Mouse (Mus musculus) heart, embryonic 12.5 days (tissue): Measurements from ENCODE around the gene Scgb2b20. TPM values are rescaled to one million over a fixed set of nuclear protein-coding genes. Genes with fewer than 3 reads are reported as not detected.
"Not testable (repeated sequence)": the region's sequence is repeated elsewhere in the genome, so short reads cannot be mapped to it uniquely, and the experiment has no call there.

Experiments
- ATAC-seq: fragments of 200-750 bp; cut with Nextera tagmentation; 2 replicates; pipeline ENCODE4 v1.8.0; 2017; ENCODE audit warnings: moderate TSS enrichment, moderate library complexity; ENCODE audit not compliant: insufficient number of reproducible peaks, low FRiP score
- H3K27ac ChIP-seq: fragments of 300-500 bp; sonication (generic); 2 replicates; pipeline ENCODE4 v1.5.1; 2016; ENCODE audit warnings: mild to moderate bottlenecking, moderate library complexity; ENCODE audit not compliant: poor library complexity, severe bottlenecking
- H3K27me3 ChIP-seq: fragments of 300-500 bp; sonication (generic); replicated peaks from 2 replicates; pipeline ENCODE4 v1.6.1; 2016; ENCODE audit warnings: mild to moderate bottlenecking, moderate library complexity
- H3K36me3 ChIP-seq: fragments of 300-500 bp; sonication (generic); 2 replicates; pipeline ENCODE4 v1.6.1; 2016; ENCODE audit warnings: mild to moderate bottlenecking, moderate library complexity
- H3K4me1 ChIP-seq: fragments of 300-500 bp; sonication (generic); replicated peaks from 2 replicates; pipeline ENCODE4 v1.6.1; 2016; ENCODE audit warnings: mild to moderate bottlenecking
- H3K4me2 ChIP-seq: fragments of 300-500 bp; sonication (generic); 2 replicates; pipeline ENCODE4 v1.6.1; 2016; ENCODE audit warnings: mild to moderate bottlenecking, moderate library complexity
- H3K4me3 ChIP-seq: fragments of 300-500 bp; sonication (generic); 2 replicates; pipeline ENCODE4 v1.5.1; 2016; ENCODE audit warnings: mild to moderate bottlenecking
- H3K9ac ChIP-seq: fragments of 300-500 bp; sonication (generic); 2 replicates; pipeline ENCODE4 v1.6.1; 2016; ENCODE audit warnings: mild to moderate bottlenecking, moderate library complexity
- H3K9me3 ChIP-seq: fragments of 300-500 bp; sonication (generic); replicated peaks from 2 replicates; pipeline ENCODE4 v1.6.1; 2016; ENCODE audit warnings: mild to moderate bottlenecking, moderate library complexity
- WGBS: fragments of 180-500 bp; shearing (Covaris S2); methylation state at CpG from one replicate; pipeline ENCODE4 v1.1.7; 2016; 5-methylcytosine and 5-hydroxymethylcytosine counted together
- polyA plus RNA-seq: library from polyadenylated mRNA; unstranded; fragments of >200 nt; fragmentation: Nextera tagmentation; extraction: Ambion mirVana; gene quantifications from 2 replicates; pipeline ENCODE4 v1.2.1, GENCODE M21; 2016

Scgb2b20 gene
- polyA plus RNA-seq = not detected in 2 replicates

DNA sequence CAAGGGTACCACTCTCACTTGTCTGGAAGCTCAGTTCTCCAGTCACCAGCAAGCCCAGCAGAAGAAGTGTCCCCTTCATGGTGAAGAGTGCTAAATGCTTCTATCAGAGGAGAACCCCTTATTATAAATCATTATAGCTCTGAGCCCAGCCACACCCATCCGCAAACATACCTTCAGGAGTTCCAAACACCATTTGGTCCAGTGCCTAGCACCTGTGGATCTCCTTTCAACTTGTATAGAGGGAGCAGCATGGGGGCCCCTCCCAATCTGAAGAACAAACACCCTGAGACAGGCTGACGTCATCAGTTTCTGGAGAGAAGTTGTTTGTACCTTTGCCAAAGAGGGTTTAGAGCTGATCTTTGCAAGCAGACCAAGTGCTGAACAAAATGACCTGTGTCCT is at the start of gene Scgb2b20:
Gene Scgb2b20 (minus strand): TSS at position 101 of the 400 bp plus-strand sequence.
- ATAC-seq, H3K4me2 ChIP-seq, H3K9ac ChIP-seq, H3K4me3 ChIP-seq, H3K4me1 ChIP-seq, H3K36me3 ChIP-seq, H3K27me3 ChIP-seq, H3K27ac ChIP-seq: not testable (repeated sequence)
- H3K9me3 ChIP-seq = peaks cover 18% of the 10 kb centered on the region
- WGBS = 76% methylated on average over 2 of the region's 2 CpGs

DNA sequence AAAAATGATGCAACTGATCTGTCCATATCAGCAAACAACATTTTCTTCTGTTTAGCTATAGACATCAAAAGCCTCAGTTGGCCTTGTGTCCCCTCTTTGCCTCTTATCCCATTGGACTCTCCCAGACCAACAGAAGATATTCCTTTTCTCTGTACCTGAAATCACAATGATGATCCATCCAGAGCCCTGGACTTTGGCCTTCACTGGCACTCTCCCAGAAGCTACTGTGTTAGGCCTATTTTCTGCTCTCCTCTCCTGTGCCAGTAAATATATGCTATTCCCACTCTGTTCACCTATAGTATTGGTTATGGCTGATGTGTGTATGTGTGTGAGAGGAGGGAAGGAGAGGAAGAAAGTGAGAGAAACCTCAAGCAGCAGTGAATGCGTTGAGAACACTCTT is 43.6 kb upstream of the Scgb2b20 start:
- H3K4me1 ChIP-seq, H3K27ac ChIP-seq, H3K9ac ChIP-seq, ATAC-seq, H3K36me3 ChIP-seq, H3K27me3 ChIP-seq, H3K9me3 ChIP-seq, H3K4me2 ChIP-seq, H3K4me3 ChIP-seq: not testable (repeated sequence)
- WGBS = 48% methylated on average over 1 of the region's 1 CpGs

DNA sequence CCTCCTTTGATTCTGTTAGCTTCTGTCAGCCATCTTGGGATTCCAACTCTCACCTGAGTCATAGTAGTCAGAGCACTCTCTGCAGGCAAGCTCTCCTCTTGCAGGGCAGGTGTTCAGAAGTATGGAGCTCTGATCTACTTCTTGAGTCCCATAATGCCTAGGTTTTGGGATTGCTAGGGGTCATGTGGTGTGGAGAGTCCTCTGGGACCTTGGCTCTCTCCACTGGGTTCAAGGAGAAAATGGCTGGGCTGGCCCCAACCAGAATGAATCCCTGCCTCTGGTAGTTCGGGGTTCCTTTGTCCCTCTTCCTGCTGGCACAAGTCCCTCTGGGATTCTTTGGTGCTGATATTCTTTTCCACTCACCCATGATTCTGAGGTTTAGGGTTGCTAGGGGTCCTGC is 35.5 kb upstream of the Scgb2b20 start:
- no peaks in the 10 kb centered on the region for H3K27me3 ChIP-seq
- H3K9ac ChIP-seq = no peak overlapping the region
- peaks cover 29% of the 10 kb centered on the region for H3K9me3 ChIP-seq
- no peak overlapping the region for H3K27ac ChIP-seq
- H3K4me3 ChIP-seq = no peak overlapping the region
- ATAC-seq = no peak
- no peaks in the 10 kb centered on the region for H3K36me3 ChIP-seq
- H3K4me2 ChIP-seq = no peak overlapping the region
- H3K4me1 ChIP-seq = no peaks in the 10 kb centered on the region
- WGBS = 76% methylated on average over 1 of the region's 1 CpGs

DNA sequence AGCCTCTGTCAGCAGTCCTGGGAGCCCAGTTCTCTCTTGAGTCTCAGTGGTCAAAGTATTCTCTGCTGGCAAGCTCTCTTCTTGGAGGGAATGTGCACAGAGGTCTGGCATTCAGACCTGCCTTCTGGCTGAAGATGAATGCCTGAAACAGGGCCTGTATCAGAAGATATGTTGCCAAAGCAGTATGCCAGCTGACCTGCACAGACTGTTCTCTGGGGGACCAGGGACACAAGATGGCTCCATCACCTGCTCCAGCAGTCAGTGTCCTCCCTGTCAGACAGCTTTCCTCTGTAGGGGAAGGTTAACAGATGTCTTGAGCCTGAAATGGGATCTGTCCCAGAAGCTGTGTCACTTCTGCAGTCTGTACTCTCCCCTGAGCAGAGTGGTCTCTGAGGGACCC is 33.6 kb upstream of the Scgb2b20 start:
- H3K4me1 ChIP-seq, H3K27ac ChIP-seq, H3K36me3 ChIP-seq, H3K27me3 ChIP-seq, H3K9ac ChIP-seq, H3K4me2 ChIP-seq, H3K4me3 ChIP-seq, ATAC-seq: not testable (repeated sequence)
- peaks cover 29% of the 10 kb centered on the region for H3K9me3 ChIP-seq

- H3K27ac ChIP-seq, H3K4me3 ChIP-seq, H3K36me3 ChIP-seq, ATAC-seq, H3K9ac ChIP-seq, H3K4me1 ChIP-seq, H3K27me3 ChIP-seq, H3K4me2 ChIP-seq: not testable (repeated sequence)
- WGBS = 61% methylated on average over 4 of the region's 4 CpGs
- peaks cover 18% of the 10 kb centered on the region for H3K9me3 ChIP-seq
Measured at GRCm38 (mm10) chr7:33372934-33373333, 6.8 kb upstream of the Scgb2b20 start, which contains the start of gene Scgb1b20. TSS of gene Scgb1b20 (plus strand) at chr7:33373234.

Other genes with a start within 250 kb of the Scgb2b20 start
- not detected in 2 replicates for gene Scgb2b18, start 192.5 kb downstream of the Scgb2b20 start, polyA plus RNA-seq
- gene Scgb1b18, start 180.8 kb downstream of the Scgb2b20 start, polyA plus RNA-seq = not detected in 2 replicates
- not detected in 2 replicates for gene Scgb2b19, start 86.0 kb downstream of the Scgb2b20 start, polyA plus RNA-seq
- gene Scgb1b19, start 79.0 kb downstream of the Scgb2b20 start, polyA plus RNA-seq = not detected in 2 replicates
- gene Scgb1b20, start 6.9 kb upstream of the Scgb2b20 start, polyA plus RNA-seq = not detected in 2 replicates
- gene Scgb2b21, start 154.1 kb upstream of the Scgb2b20 start, polyA plus RNA-seq = not detected in 2 replicates